Mouse (Mus musculus) MEL (cell line): ENCODE measurements at regions not wholly inside any gene's neighbourhood (a gene's known extent, or its start where the extent isn't known, plus 50 kb on each side); places are given as distances from the start of the nearest gene placed in this dataset.

Experiments used
- DNase-seq: peaks from one replicate; pipeline ENCODE4 v3.0.0; 2011; ENCODE audit warnings: low read depth, low spot score
- H3K27ac ChIP-seq: 2 replicates; pipeline ENCODE4 v1.5.1; 2012; ENCODE audit warnings: low read depth, mild to moderate bottlenecking, control low read depth, low read length, moderate library complexity; ENCODE audit not compliant: control insufficient read depth
- H3K27me3 ChIP-seq, 2 experiments: fragments of 150-350 bp in 1 of 2; sonication (generic) in 1 of 2; 2 replicates each; pipeline ENCODE4 v1.6.1; 2012; ENCODE audit warnings: low read length in 2 of 2, mild to moderate bottlenecking in 2 of 2, improper control_type of control experiment in 1 of 2, moderate library complexity in 1 of 2; ENCODE audit not compliant: insufficient read depth in 2 of 2, control insufficient read depth in 1 of 2
- H3K36me3 ChIP-seq, 2 experiments: 2 replicates each; pipeline ENCODE4 v1.6.1; 2012 to 2014; ENCODE audit warnings: low read length in 2 of 2, improper control_type of control experiment in 1 of 2, inconsistent platforms in 1 of 2, mild to moderate bottlenecking in 1 of 2; ENCODE audit not compliant: insufficient read depth in 2 of 2, control insufficient read depth in 1 of 2
- H3K4me1 ChIP-seq, 2 experiments: fragments of 150-350 bp in 1 of 2; sonication (generic) in 1 of 2; 2 replicates each; pipeline ENCODE4 v1.6.1; 2012; ENCODE audit warnings: low read length in 2 of 2, improper control_type of control experiment in 1 of 2, mild to moderate bottlenecking in 1 of 2; ENCODE audit not compliant: insufficient read depth in 2 of 2, control insufficient read depth in 1 of 2
- H3K4me3 ChIP-seq, 2 experiments: fragments of 150-350 bp in 1 of 2; sonication (generic) in 1 of 2; 2 replicates each; pipeline ENCODE4 v1.5.1; 2012; ENCODE audit warnings: low read depth in 2 of 2, low read length in 2 of 2, mild to moderate bottlenecking in 2 of 2, moderate library complexity in 2 of 2, control low read depth in 1 of 2, improper control_type of control experiment in 1 of 2; ENCODE audit not compliant: control insufficient read depth in 1 of 2, insufficient read depth in 1 of 2
- H3K79me2 ChIP-seq: 2 replicates; pipeline ENCODE4 v1.6.1; 2012; ENCODE audit warnings: mild to moderate bottlenecking, low read length, moderate library complexity; ENCODE audit not compliant: control insufficient read depth, poor library complexity, insufficient read depth
- H3K9ac ChIP-seq: 2 replicates; pipeline ENCODE4 v1.6.1; 2012; ENCODE audit warnings: low read depth, mild to moderate bottlenecking, control low read depth, low read length, moderate library complexity; ENCODE audit not compliant: control insufficient read depth, poor library complexity, severe bottlenecking
- H3K9me3 ChIP-seq: fragments of 150-350 bp; sonication (generic); replicated peaks from 2 replicates; pipeline ENCODE4 v1.6.1; 2012; ENCODE audit warnings: mild to moderate bottlenecking, low read length, improper control_type of control experiment, moderate library complexity; ENCODE audit not compliant: insufficient read depth
- BHLHE40 ChIP-seq: IDR thresholded peaks from 2 replicates; pipeline ENCODE4 v1.6.1; 2012; ENCODE audit warnings: low read depth, mild to moderate bottlenecking, inconsistent platforms, low read length, improper control_type of control experiment, borderline replicate concordance
- CHD1 ChIP-seq: IDR thresholded peaks from 2 replicates; pipeline ENCODE4 v1.6.1; 2012; ENCODE audit warnings: low read depth, mild to moderate bottlenecking, inconsistent platforms, low read length, improper control_type of control experiment
- CTCF ChIP-seq, 3 experiments: IDR thresholded peaks in 2 of 3; conservative IDR thresholded peaks in 1 of 3; 2 replicates each; pipeline ENCODE4 v1.5.1; 2011 to 2012; ENCODE audit warnings: low read length in 3 of 3, low read depth in 2 of 3, mild to moderate bottlenecking in 2 of 3, improper control_type of control experiment in 1 of 3, inconsistent platforms in 1 of 3, mixed read lengths in 1 of 3, moderate library complexity in 1 of 3; ENCODE audit not compliant: control insufficient read depth in 1 of 3, insufficient read depth in 1 of 3, poor library complexity in 1 of 3, severe bottlenecking in 1 of 3
- E2F4 ChIP-seq: IDR thresholded peaks from 2 replicates; pipeline ENCODE4 v1.6.1; 2011; ENCODE audit warnings: low read depth, low read length, improper control_type of control experiment, borderline replicate concordance
- EP300 ChIP-seq, 2 experiments: IDR thresholded peaks; 2 replicates each; pipeline ENCODE4 v1.6.1; 2011; ENCODE audit warnings: improper control_type of control experiment in 2 of 2, low read length in 2 of 2, low read depth in 1 of 2, mild to moderate bottlenecking in 1 of 2
- ETS1 ChIP-seq: IDR thresholded peaks from 2 replicates; pipeline ENCODE4 v1.6.1; 2012; ENCODE audit warnings: low read depth, mild to moderate bottlenecking, inconsistent platforms, low read length, improper control_type of control experiment, moderate library complexity
- GABPA ChIP-seq: IDR thresholded peaks from 2 replicates; pipeline ENCODE4 v1.6.1; 2012; ENCODE audit warnings: low read depth, mild to moderate bottlenecking, inconsistent platforms, low read length, improper control_type of control experiment, moderate library complexity
- GATA1 ChIP-seq: IDR thresholded peaks from 2 replicates; pipeline ENCODE4 v1.6.1; 2011; ENCODE audit warnings: low read depth, low read length, improper control_type of control experiment
- HCFC1 ChIP-seq: IDR thresholded peaks from 2 replicates; pipeline ENCODE4 v1.6.1; 2012; ENCODE audit warnings: low read depth, mild to moderate bottlenecking, inconsistent platforms, low read length, improper control_type of control experiment, moderate library complexity
- KAT2A ChIP-seq: conservative IDR thresholded peaks from 2 replicates; pipeline ENCODE4 v1.6.1; 2012; ENCODE audit warnings: low read depth, low read length, improper control_type of control experiment, inconsistent platforms
- MAX ChIP-seq: IDR thresholded peaks from 2 replicates; pipeline ENCODE4 v1.6.1; 2011; ENCODE audit warnings: low read length, improper control_type of control experiment
- MAZ ChIP-seq: IDR thresholded peaks from 2 replicates; pipeline ENCODE4 v1.6.1; 2012; ENCODE audit warnings: low read depth, mild to moderate bottlenecking, inconsistent platforms, low read length, improper control_type of control experiment
- MEF2A ChIP-seq: IDR thresholded peaks from 2 replicates; pipeline ENCODE4 v1.6.1; 2014; ENCODE audit warnings: low read depth, mild to moderate bottlenecking, inconsistent platforms, low read length, improper control_type of control experiment; ENCODE audit not compliant: poor library complexity, insufficient replicate concordance, severe bottlenecking; ENCODE audit errors: extremely low read depth
- MYB ChIP-seq: IDR thresholded peaks from 2 replicates; pipeline ENCODE4 v1.6.1; 2011; ENCODE audit warnings: mild to moderate bottlenecking, low read depth, low read length, improper control_type of control experiment
- NRF1 ChIP-seq: IDR thresholded peaks from 2 replicates; pipeline ENCODE4 v1.6.1; 2014; ENCODE audit warnings: low read depth, mild to moderate bottlenecking, inconsistent platforms, low read length, improper control_type of control experiment, moderate library complexity; ENCODE audit not compliant: poor library complexity, insufficient read depth, severe bottlenecking
- POLR2AphosphoS5 ChIP-seq: IDR thresholded peaks from 2 replicates; pipeline ENCODE4 v1.6.1; 2012; ENCODE audit warnings: low read depth, borderline replicate concordance, mild to moderate bottlenecking, inconsistent platforms, low read length, moderate library complexity, mixed read lengths
- RCOR1 ChIP-seq: IDR thresholded peaks from 2 replicates; pipeline ENCODE4 v1.6.1; 2012; ENCODE audit warnings: low read depth, mild to moderate bottlenecking, inconsistent platforms, low read length, improper control_type of control experiment
- SIN3A ChIP-seq: IDR thresholded peaks from 2 replicates; pipeline ENCODE4 v1.6.1; 2012; ENCODE audit warnings: low read length, improper control_type of control experiment, inconsistent platforms
- TCF12 ChIP-seq: IDR thresholded peaks from 2 replicates; pipeline ENCODE4 v1.6.1; 2014; ENCODE audit warnings: low read depth, mild to moderate bottlenecking, inconsistent platforms, low read length, improper control_type of control experiment, moderate library complexity
- UBTF ChIP-seq: IDR thresholded peaks from 2 replicates; pipeline ENCODE4 v1.6.1; 2012; ENCODE audit warnings: low read depth, mild to moderate bottlenecking, inconsistent platforms, low read length, improper control_type of control experiment, moderate library complexity, borderline replicate concordance; ENCODE audit not compliant: insufficient read depth
- ZC3H11A ChIP-seq: IDR thresholded peaks from 2 replicates; pipeline ENCODE4 v1.6.1; 2012; ENCODE audit warnings: low read depth, mild to moderate bottlenecking, inconsistent platforms, low read length, improper control_type of control experiment
- ZKSCAN1 ChIP-seq: IDR thresholded peaks from 2 replicates; pipeline ENCODE4 v1.6.1; 2012; ENCODE audit warnings: low read depth, mild to moderate bottlenecking, inconsistent platforms, low read length, improper control_type of control experiment, moderate library complexity
- ZMIZ1 ChIP-seq: IDR thresholded peaks from 2 replicates; pipeline ENCODE4 v1.6.1; 2012; ENCODE audit warnings: low read depth, mild to moderate bottlenecking, inconsistent platforms, low read length, improper control_type of control experiment, moderate library complexity

GRCm38 (mm10) chr1:13865713-13866112, 2227.4 kb downstream of the 4930444P10Rik start:
- Histone ChIP-seq H3K4me1 (no peaks in the 10 kb centered on the region), H3K27me3 (no peaks in the 10 kb centered on the region), H3K27ac (no peak overlapping the region), H3K4me3 (no peak overlapping the region), H3K36me3 (no peaks in the 10 kb centered on the region), H3K9ac (no peak overlapping the region), H3K79me2 (no peaks in the 10 kb centered on the region), H3K9me3 (no peaks in the 10 kb centered on the region)
- no peak for TF ChIP-seq MAX
- no peak for TF ChIP-seq BHLHE40
- no peak for DNase-seq

GRCm38 (mm10) chr1:13863712-13864111, 2229.4 kb downstream of the 4930444P10Rik start:
- Histone ChIP-seq H3K9me3 (no peaks in the 10 kb centered on the region), H3K36me3 (no peaks in the 10 kb centered on the region), H3K27me3 (no peaks in the 10 kb centered on the region), H3K4me3 (no peak overlapping the region), H3K27ac (no peak overlapping the region), H3K9ac (no peak overlapping the region), H3K79me2 (no peaks in the 10 kb centered on the region), H3K4me1 (no peaks in the 10 kb centered on the region)
- TF ChIP-seq HCFC1 (no peak), GABPA (no peak), SIN3A (no peak), UBTF (no peak), ZKSCAN1 (no peak), TCF12 (no peak), CHD1 (no peak), ZMIZ1 (no peak)
- DNase-seq = no peak

- H3K36me3 ChIP-seq = no peaks in the 10 kb centered on the region
Measured at GRCm38 (mm10) chr1:13861070-13861511, 2232.0 kb downstream of the 4930444P10Rik start.

More at GRCm38 (mm10) chr1:13861070-13861511, 2232.0 kb downstream of the 4930444P10Rik start:
- Histone ChIP-seq H3K79me2 (no peaks in the 10 kb centered on the region), H3K27ac (no peak overlapping the region), H3K27me3 (no peaks in the 10 kb centered on the region), H3K9ac (no peak overlapping the region), H3K4me3 (no peak overlapping the region), H3K9me3 (no peaks in the 10 kb centered on the region), H3K4me1 (no peaks in the 10 kb centered on the region)
- TF ChIP-seq MEF2A = no peak
- TF ChIP-seq RCOR1 = no peak
- TF ChIP-seq MYB = no peak
- TF ChIP-seq EP300 (IDR thresholded peaks at IDR 0.05; ENCODE audit: low read depth in 1 of 2, low read length in 2 of 2) = no peak
- no peak for TF ChIP-seq ZC3H11A
- no peak for TF ChIP-seq KAT2A
- no peak for TF ChIP-seq TCF12
- TF ChIP-seq GABPA = no peak
- no peak for TF ChIP-seq MAZ
- no peak for TF ChIP-seq NRF1
- no peak for TF ChIP-seq GATA1
- TF ChIP-seq UBTF = no peak
- no peak for TF ChIP-seq E2F4
- TF ChIP-seq ETS1 = no peak
- no peak for TF ChIP-seq POLR2AphosphoS5
- no peak for TF ChIP-seq CHD1
- no peak for TF ChIP-seq CTCF (IDR thresholded peaks at IDR 0.05 in 2 of 3, conservative IDR thresholded peaks at IDR 0.05 in 1 of 3; ENCODE audit: control insufficient read depth in 1 of 3, insufficient read depth in 1 of 3, low read depth in 2 of 3, low read length in 3 of 3, poor library complexity in 1 of 3, severe bottlenecking in 1 of 3)
- no peak for DNase-seq
